Mouse (Mus musculus) megakaryocyte, embryonic 14.5 days (primary cell): ENCODE results near the gene Lama2.

ENCODE experiments used
- FLI1 ChIP-seq: IDR thresholded peaks from 2 replicates; pipeline ENCODE4 v1.6.1; 2012; ENCODE audit warnings: low read length, inconsistent platforms, mixed read lengths
- GATA1 ChIP-seq: IDR thresholded peaks from 3 replicates; pipeline ENCODE4 v1.6.1; 2012; ENCODE audit warnings: mixed read lengths, low read length, inconsistent platforms, borderline replicate concordance

DNA sequence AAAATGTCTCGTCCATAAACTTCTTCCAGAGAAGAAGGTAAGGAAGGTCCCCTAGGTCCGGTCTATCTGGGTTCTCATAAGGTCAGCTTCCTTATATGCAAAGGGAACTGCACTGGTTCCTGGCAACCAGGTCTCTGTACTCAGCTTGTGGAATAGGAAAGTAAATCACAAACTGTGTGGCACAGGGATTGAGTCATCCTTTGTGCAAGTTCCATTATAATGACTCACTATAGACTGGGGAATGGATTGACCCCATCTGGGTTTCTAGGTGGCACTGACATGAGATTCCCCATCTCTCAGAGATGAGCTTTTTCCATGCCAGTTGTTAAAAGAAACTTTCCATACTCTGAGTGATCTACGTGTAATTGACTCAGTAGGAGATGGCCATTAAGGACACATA, 501.7 kb downstream of the Lama2 start:
- TF ChIP-seq FLI1 (no peak), GATA1 (no peak)
